Comparison of ENCODE assay signal across 24 mouse cellular contexts in genomic region chr2:45346358-45346757, GRCm38 (mm10).
DNase-seq lines count a peak whose midpoint lies in the region; ATAC-seq and TF ChIP-seq lines count a peak whose summit lies in the region.
"Had no signal": no experiment of that assay in that cellular context is flagged by ENCODE, and none has a peak within 500 bp of the region (broad histone marks: within the 10 kb centered on the region; RNA-seq: fewer than 3 reads in every experiment).

No protein-coding gene starts in this region.

- TF ChIP-seq POLR2A in MEL (IDR thresholded peaks at IDR 0.05; ENCODE audit: control insufficient read depth in 1 of 2, insufficient read depth in 1 of 2, low read depth in 1 of 2, low read length in 2 of 2, poor library complexity in 1 of 2) = no peak

- TF ChIP-seq RAD21 in MEL (IDR thresholded peaks at IDR 0.05; ENCODE audit: low read depth, low read length) = peak; percentile 23

- ATAC-seq in megakaryocyte, adult 5-6 weeks (ENCODE audit: poor library complexity, severe bottlenecking) = peak; percentile 47
- ATAC-seq: forebrain, embryonic 13.5 days; forebrain, embryonic 15.5 days; forebrain, postnatal 0 days had no signal

- 88% methylated on average over 5 of the region's 5 CpGs for WGBS in midbrain, embryonic 10.5 days

- no peaks in the 10 kb centered on the region for H3K27me3 ChIP-seq in MEL (ENCODE audit: control insufficient read depth in 1 of 2, insufficient read depth in 2 of 2, low read length in 2 of 2)
- no peaks in the 10 kb centered on the region for H3K27me3 ChIP-seq in midbrain, embryonic 10.5 days (ENCODE audit: low read depth, poor library complexity, severe bottlenecking)
- H3K27me3 ChIP-seq: embryonic facial prominence, embryonic 13.5 days; embryonic facial prominence, embryonic 15.5 days; forebrain, embryonic 13.5 days; forebrain, embryonic 15.5 days had no signal

- intact Hi-C loops in left cerebral cortex, postnatal 14 days (cut with DNase I) = no loop called here

- no peak overlapping the region for H3K9ac ChIP-seq in MEL (ENCODE audit: control insufficient read depth, low read depth, low read length, poor library complexity, severe bottlenecking)
- H3K9ac ChIP-seq: embryonic facial prominence, embryonic 13.5 days; embryonic facial prominence, embryonic 15.5 days; forebrain, embryonic 13.5 days; forebrain, embryonic 15.5 days; forebrain, postnatal 0 days had no signal

- TF ChIP-seq CTCF in MEL (IDR thresholded peaks at IDR 0.05 in 2 of 3, conservative IDR thresholded peaks at IDR 0.05 in 1 of 3; ENCODE audit: control insufficient read depth in 1 of 3, insufficient read depth in 1 of 3, low read depth in 2 of 3, low read length in 3 of 3, poor library complexity in 1 of 3, severe bottlenecking in 1 of 3) = peak in 2 of 3 experiments; percentile 22 to 24; a peak in 3 of 6 replicates

- no peak overlapping the region for H3K27ac ChIP-seq in MEL (ENCODE audit: control insufficient read depth, low read depth, low read length)
- H3K27ac ChIP-seq in midbrain, embryonic 10.5 days (replicated peaks) = no peak overlapping the region
- H3K27ac ChIP-seq: embryonic facial prominence, embryonic 13.5 days; embryonic facial prominence, embryonic 15.5 days; forebrain, embryonic 10.5 days; forebrain, embryonic 13.5 days; forebrain, embryonic 15.5 days had no signal

- H3K79me2 ChIP-seq in MEL (ENCODE audit: control insufficient read depth, insufficient read depth, low read length, poor library complexity) = no peaks in the 10 kb centered on the region

- H3K9me3 ChIP-seq in MEL (replicated peaks; ENCODE audit: insufficient read depth, low read length) = no peaks in the 10 kb centered on the region
- H3K9me3 ChIP-seq in midbrain, embryonic 10.5 days (replicated peaks) = no peaks in the 10 kb centered on the region
- H3K9me3 ChIP-seq: embryonic facial prominence, embryonic 13.5 days; embryonic facial prominence, embryonic 15.5 days; forebrain, embryonic 10.5 days; forebrain, embryonic 13.5 days; forebrain, embryonic 15.5 days; G1E had no signal

- peaks cover 4 to 6% of the 10 kb centered on the region in 2 experiments; a peak in 3 of 4 replicates for H3K4me1 ChIP-seq in MEL (ENCODE audit: control insufficient read depth in 1 of 2, insufficient read depth in 2 of 2, low read length in 2 of 2)
- no peaks in the 10 kb centered on the region for H3K4me1 ChIP-seq in midbrain, embryonic 10.5 days
- H3K4me1 ChIP-seq: embryonic facial prominence, embryonic 13.5 days; embryonic facial prominence, embryonic 15.5 days; forebrain, embryonic 10.5 days; forebrain, embryonic 13.5 days; forebrain, embryonic 15.5 days had no signal

- DNase-seq in 3T3-L1 (ENCODE audit: low read depth, low spot score) (peak; percentile 9), MEL (ENCODE audit: low read depth, low spot score) (peak; percentile 10)
- DNase-seq in midbrain, embryonic 10.5 days (ENCODE audit: low spot score) = no peak
- no peak for DNase-seq in left cerebral cortex, postnatal 14 days (ENCODE audit: low spot score in 2 of 2)
- no peak for DNase-seq in gastrocnemius, postnatal 25 days
- DNase-seq: adrenal gland, adult 2 months; adrenal gland, postnatal 10 days; adrenal gland, postnatal 25 days; cerebellum, adult 11 months; cerebellum, adult 18-20 months; cerebellum, adult 8-10 months; cerebellum, adult 9-11 months; cerebellum, postnatal 14 days; cerebellum, postnatal 36 days; embryo, embryonic 11 days; forebrain, postnatal 0 days had no signal

- peaks cover 0 to 4% of the 10 kb centered on the region in 2 experiments; a peak in 1 of 4 replicates for H3K36me3 ChIP-seq in MEL (ENCODE audit: control insufficient read depth in 1 of 2, insufficient read depth in 2 of 2, low read length in 2 of 2)
- H3K36me3 ChIP-seq in midbrain, embryonic 10.5 days = no peaks in the 10 kb centered on the region
- H3K36me3 ChIP-seq: embryonic facial prominence, embryonic 13.5 days; embryonic facial prominence, embryonic 15.5 days; forebrain, embryonic 10.5 days; forebrain, embryonic 15.5 days; G1E had no signal

- TF ChIP-seq EP300 in MEL (IDR thresholded peaks at IDR 0.05; ENCODE audit: low read depth in 1 of 2, low read length in 2 of 2) = no peak

- H3K4me3 ChIP-seq in MEL (ENCODE audit: control insufficient read depth in 1 of 2, insufficient read depth in 1 of 2, low read depth in 2 of 2, low read length in 2 of 2) = no peak overlapping the region
- no peak overlapping the region for H3K4me3 ChIP-seq in midbrain, embryonic 10.5 days
- H3K4me3 ChIP-seq: embryonic facial prominence, embryonic 13.5 days; embryonic facial prominence, embryonic 15.5 days; erythroblast, embryonic 14.5 days; forebrain, embryonic 10.5 days; forebrain, embryonic 13.5 days; forebrain, embryonic 15.5 days had no signal

TF ChIP-seq in MEL, 35 proteins besides CTCF, POLR2A, EP300 and RAD21:
- TF ChIP-seq NELFE (IDR thresholded peaks at IDR 0.05; ENCODE audit: low read depth, low read length) (no peak), MYB (IDR thresholded peaks at IDR 0.05; ENCODE audit: low read depth, low read length) (no peak), SMC3 (IDR thresholded peaks at IDR 0.05; ENCODE audit: low read depth, low read length) (peak; percentile 45), UBTF (IDR thresholded peaks at IDR 0.05; ENCODE audit: borderline replicate concordance, insufficient read depth, low read depth, low read length) (no peak), ETS1 (IDR thresholded peaks at IDR 0.05; ENCODE audit: low read depth, low read length) (no peak), MAFK (IDR thresholded peaks at IDR 0.05; ENCODE audit: borderline replicate concordance, low read depth, low read length) (no peak)

Comparison
In these comparisons a context has a peak if more than half of its experiments do, and no peak if none do; other contexts are left out.
1. DNase-seq: peak in 3T3-L1 (single experiment) and MEL (single experiment); none in midbrain, embryonic 10.5 days (single experiment), left cerebral cortex, postnatal 14 days (0 of 2) and gastrocnemius, postnatal 25 days (single experiment).